Mouse (Mus musculus) small intestine, adult 2 months (tissue): ENCODE data around the gene Trpm1.

Experiments
- CTCF ChIP-seq: fragments of 200-500 bp; IDR thresholded peaks from 2 replicates; pipeline ENCODE4 v1.5.1; 2012; ENCODE audit warnings: low read depth, mild to moderate bottlenecking, control low read depth, inconsistent platforms, low read length, moderate library complexity, mixed read lengths; ENCODE audit not compliant: insufficient replicate concordance, insufficient read length; ENCODE audit errors: extremely low read depth
- POLR2A ChIP-seq: fragments of 200-500 bp; IDR thresholded peaks from 2 replicates; pipeline ENCODE4 v1.6.1; 2012; ENCODE audit warnings: low read depth, mild to moderate bottlenecking, control low read depth, inconsistent platforms, low read length, moderate library complexity

GRCm38 (mm10) chr7:64266587-64266986, 113.0 kb downstream of the Trpm1 start:
- TF ChIP-seq POLR2A = no peak
- TF ChIP-seq CTCF = no peak
